Mouse (Mus musculus) testis, adult 10 weeks (tissue): ENCODE data around the gene Gm17387. TPM values are rescaled to one million over a fixed set of nuclear protein-coding genes. Genes with fewer than 3 reads are reported as not detected.

Experiments
- polyA plus RNA-seq: library from polyadenylated mRNA; stranded (reverse); fragments of 350-450 nt; fragmentation: Illumina TruSeq; extraction: RNeasy Lipid Tissue Mini Kit (QIAGEN cat#74804); gene quantifications from one replicate; pipeline ENCODE4 v1.2.3, GENCODE M21; 2014; ENCODE audit warnings: low read depth, low replicate concordance

The Gm17387 gene
- not detected for polyA plus RNA-seq

GRCm38 (mm10) chr7:141028831-141029230 is at the start of gene Gm17387:
Gm17387 (plus strand) TSS chr7:141029131.

GRCm38 (mm10) chr7:141010593-141010992 is 18.3 kb upstream of the Gm17387 start, which contains the start of gene Ifitm3:
Ifitm3 (minus strand) TSS chr7:141010770.

GRCm38 (mm10) chr7:141017824-141018223 is 11.1 kb upstream of the Gm17387 start, which contains the start of gene Ifitm6:
Ifitm6 (minus strand) TSS chr7:141017924.

GRCm38 (mm10) chr7:141060426-141061242 is 31.7 kb downstream of the Gm17387 start, which contains the start of gene B4galnt4:
B4galnt4 (plus strand) TSS chr7:141061104.

GRCm38 (mm10) chr7:141077841-141078240 is 48.9 kb downstream of the Gm17387 start, which contains the start of gene Pkp3:
Pkp3 (plus strand) TSS chr7:141078218.

Other genes starting within 250 kb of the Gm17387 start
- 395 TPM for gene Syce1, start 241.3 kb upstream of the Gm17387 start, polyA plus RNA-seq
- gene Zfp941, start 207.0 kb upstream of the Gm17387 start, polyA plus RNA-seq, result 5.9 TPM
- gene Urah, start 194.1 kb upstream of the Gm17387 start, polyA plus RNA-seq, result not detected
- gene Scgb1c1, start 183.6 kb upstream of the Gm17387 start, polyA plus RNA-seq, result not detected
- gene Odf3, start 181.3 kb upstream of the Gm17387 start, polyA plus RNA-seq, result 8.1 TPM
- not detected for gene Gm45785, start 172.8 kb upstream of the Gm17387 start, polyA plus RNA-seq
- gene Ric8a, start 172.2 kb upstream of the Gm17387 start, polyA plus RNA-seq, result 2.5 TPM
- 4.3 TPM for gene Bet1l, start 171.6 kb upstream of the Gm17387 start, polyA plus RNA-seq
- 142 TPM for gene Psmd13, start 147.2 kb upstream of the Gm17387 start, polyA plus RNA-seq
- gene Sirt3, start 146.8 kb upstream of the Gm17387 start, polyA plus RNA-seq, result 9.5 TPM
- gene Cox8b, start 128.7 kb upstream of the Gm17387 start, polyA plus RNA-seq, result not detected
- not detected for gene Nlrp6, start 108.2 kb upstream of the Gm17387 start, polyA plus RNA-seq
- gene Pgghg, start 87.7 kb upstream of the Gm17387 start, polyA plus RNA-seq, result 0.11 TPM
- gene Ifitm5, start 78.8 kb upstream of the Gm17387 start, polyA plus RNA-seq, result not detected
- not detected for gene Gm45717, start 73.2 kb upstream of the Gm17387 start, polyA plus RNA-seq
- 4.3 TPM for gene Ifitm2, start 73.1 kb upstream of the Gm17387 start, polyA plus RNA-seq
- gene Ifitm1, start 61.9 kb upstream of the Gm17387 start, polyA plus RNA-seq, result not detected
- 1.7 TPM for gene Ifitm3, start 18.4 kb upstream of the Gm17387 start, polyA plus RNA-seq
- gene Ifitm6, start 11.2 kb upstream of the Gm17387 start, polyA plus RNA-seq, result not detected
- gene B4galnt4, start 32.0 kb downstream of the Gm17387 start, polyA plus RNA-seq, result 1.2 TPM
- not detected for gene Pkp3, start 49.1 kb downstream of the Gm17387 start, polyA plus RNA-seq
- not detected for gene Sigirr, start 71.4 kb downstream of the Gm17387 start, polyA plus RNA-seq
- 0.18 TPM for gene Ano9, start 88.7 kb downstream of the Gm17387 start, polyA plus RNA-seq
- gene Ptdss2, start 93.3 kb downstream of the Gm17387 start, polyA plus RNA-seq, result 179 TPM
- 0.41 TPM for gene Rnh1, start 143.7 kb downstream of the Gm17387 start, polyA plus RNA-seq
- 6.3 TPM for gene Hras, start 164.9 kb downstream of the Gm17387 start, polyA plus RNA-seq
- gene Lrrc56, start 165.0 kb downstream of the Gm17387 start, polyA plus RNA-seq, result 9.5 TPM
- gene Lmntd2, start 184.9 kb downstream of the Gm17387 start, polyA plus RNA-seq, result 18.2 TPM
- gene Rassf7, start 186.7 kb downstream of the Gm17387 start, polyA plus RNA-seq, result 2.4 TPM
- 24.6 TPM for gene Phrf1, start 199.7 kb downstream of the Gm17387 start, polyA plus RNA-seq
- 2.1 TPM for gene Irf7, start 237.3 kb downstream of the Gm17387 start, polyA plus RNA-seq
- gene Cdhr5, start 247.7 kb downstream of the Gm17387 start, polyA plus RNA-seq, result 1.5 TPM